Mouse (Mus musculus) gastrocnemius, postnatal 25 days (tissue): ENCODE data around the gene Ccdc88c. TPM values are rescaled to one million over a fixed set of nuclear protein-coding genes. Genes with fewer than 3 reads are reported as not detected.

ENCODE experiments used
- DNase-seq: peaks from one replicate; pipeline ENCODE4 v3.0.0; 2022
- total RNA-seq, 2 experiments: library from RNA; stranded (reverse); gene quantifications; 1 replicate in 1 of 2; 2 replicates in 1 of 2; pipeline ENCODE4 v1.2.3; 2021

Gene Ccdc88c
- total RNA-seq, 2 experiments from 2014 or later, result 25.1 to 32.3 TPM

DNA sequence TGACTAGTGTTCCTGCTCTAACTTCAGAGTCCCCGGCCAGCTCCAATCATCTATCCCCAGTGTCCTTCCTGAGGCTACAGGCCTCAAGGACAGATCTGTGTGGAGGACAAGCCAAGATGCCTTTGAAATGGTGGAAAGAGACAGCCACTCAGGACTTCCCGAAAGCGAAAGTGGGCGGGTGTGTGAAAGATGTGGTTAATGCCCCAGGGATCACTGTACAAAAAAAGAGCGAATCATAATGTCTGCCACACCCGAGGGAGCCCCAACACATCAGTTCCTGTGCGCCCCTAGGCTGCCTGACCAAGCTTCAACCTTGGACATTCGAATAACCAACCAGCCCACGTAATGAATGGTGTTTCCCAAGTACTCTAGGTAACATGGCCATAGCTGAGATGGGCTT is 100.6 kb downstream of the Ccdc88c start:
- DNase-seq, result no peak

DNA sequence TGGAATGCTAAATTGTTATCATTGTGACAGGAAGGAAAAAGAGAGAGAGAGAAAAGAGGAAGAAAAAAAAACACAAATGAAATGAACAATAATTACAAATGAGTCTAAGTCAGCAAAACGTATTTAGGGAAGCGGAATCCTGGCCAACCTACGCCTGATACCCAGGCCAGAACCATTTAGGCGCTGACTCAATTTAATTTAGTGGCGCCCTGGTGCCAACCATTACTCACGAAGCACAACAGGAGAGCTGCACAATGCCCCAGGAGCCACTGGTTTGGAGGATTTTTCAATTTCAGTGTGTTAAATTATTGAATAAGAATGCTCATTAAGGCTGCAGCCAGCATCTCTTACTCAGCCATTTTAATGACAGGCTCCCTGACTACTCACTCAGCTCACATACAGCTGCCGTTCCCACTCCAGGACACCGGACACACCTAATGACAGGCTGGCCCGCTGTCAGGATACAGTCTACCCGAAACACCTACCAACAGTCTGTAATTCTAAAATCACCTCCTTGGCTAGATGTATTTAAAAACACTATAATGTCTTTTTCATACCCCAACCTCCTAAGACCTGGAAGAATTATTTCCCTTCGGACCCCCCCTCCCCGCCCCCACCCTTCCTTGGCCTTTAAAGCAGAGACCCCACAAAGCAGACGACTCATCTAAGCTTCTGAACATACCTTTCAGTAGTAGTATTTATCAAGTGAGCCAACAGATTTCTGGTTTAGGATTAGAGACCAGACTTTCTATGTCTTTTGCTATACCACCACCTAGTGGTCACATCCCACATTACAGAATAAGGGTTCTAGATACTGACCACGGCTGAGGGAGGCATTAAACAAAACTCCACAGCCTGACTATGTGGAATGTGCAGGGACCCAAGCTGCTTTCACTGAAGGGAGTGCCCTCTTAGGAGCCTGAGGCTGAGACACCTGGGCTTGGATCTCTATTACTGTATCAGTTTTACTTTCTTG is 102.9 kb downstream of the Ccdc88c start:
- DNase-seq, result no peak

- no peak for DNase-seq
Observed at GRCm38 (mm10) chr12:100924646-100925339, 104.1 kb downstream of the Ccdc88c start.

- DNase-seq, result no peak
Observed at GRCm38 (mm10) chr12:100910731-100911130, 118.1 kb downstream of the Ccdc88c start.

GRCm38 (mm10) chr12:100909765-100910164 is 119.1 kb downstream of the Ccdc88c start:
- no peak for DNase-seq

GRCm38 (mm10) chr12:100908298-100909034 is 120.4 kb downstream of the Ccdc88c start:
- DNase-seq, result no peak

DNA sequence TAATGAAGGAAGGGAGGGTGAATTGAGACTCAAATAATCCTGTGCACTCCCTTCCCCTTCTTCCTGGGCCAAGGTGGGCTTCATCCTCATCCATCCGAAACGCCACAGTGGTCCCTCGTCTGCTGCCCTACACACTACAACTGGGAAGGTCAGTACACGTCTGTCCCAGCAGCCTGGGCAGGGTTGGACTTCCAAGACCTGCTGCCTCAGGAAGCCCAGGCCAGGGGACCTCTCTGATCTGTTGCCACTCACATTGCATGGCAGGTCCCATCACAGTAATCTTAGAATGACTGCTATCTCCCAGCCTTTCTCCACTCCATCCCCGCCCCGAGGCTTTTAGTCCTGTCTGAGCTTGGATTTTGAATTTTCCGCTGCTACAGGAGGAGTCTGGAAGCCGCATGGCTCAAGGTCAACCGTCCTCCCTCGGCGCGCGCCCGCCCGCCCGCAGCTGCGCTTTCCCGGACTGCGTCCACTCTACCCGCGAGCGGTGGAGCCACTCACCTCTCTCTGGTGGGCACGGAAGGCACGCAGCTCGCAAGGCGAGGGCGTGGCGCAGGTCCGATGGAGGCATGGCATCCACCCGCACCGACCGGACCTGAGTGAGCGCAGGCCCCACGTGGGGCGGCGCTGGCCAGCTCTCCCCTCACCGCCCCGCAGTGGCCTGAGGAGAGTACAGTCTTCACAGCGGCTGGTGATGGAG is 121.1 kb downstream of the Ccdc88c start, which contains the start of gene Gpr68:
Gene Gpr68 (minus strand): TSS at position 601 of the 700 bp plus-strand sequence.
- DNase-seq, result no peak

- no peak for DNase-seq
Observed at GRCm38 (mm10) chr12:100906861-100907260, 122.0 kb downstream of the Ccdc88c start.

DNA sequence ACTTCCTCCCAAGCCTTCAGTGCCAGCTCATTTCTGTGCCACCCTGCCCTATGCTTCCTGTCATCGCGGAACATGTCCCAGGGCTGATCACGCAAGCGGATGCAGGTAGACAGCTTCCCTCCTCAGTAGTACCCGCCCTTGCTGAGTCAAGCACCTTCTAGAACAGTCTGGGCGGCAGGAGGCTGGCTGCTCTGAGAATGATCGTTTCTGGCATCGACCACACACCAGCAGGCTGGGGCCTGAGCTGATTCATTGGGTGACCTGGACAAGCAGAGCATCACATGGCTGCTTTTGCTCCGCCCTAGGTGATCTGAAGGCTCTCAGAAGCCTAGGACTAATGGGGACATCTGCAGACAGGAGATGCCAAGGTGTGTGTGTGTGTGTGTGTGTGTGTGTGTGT is 125.1 kb downstream of the Ccdc88c start:
- no peak for DNase-seq

DNA sequence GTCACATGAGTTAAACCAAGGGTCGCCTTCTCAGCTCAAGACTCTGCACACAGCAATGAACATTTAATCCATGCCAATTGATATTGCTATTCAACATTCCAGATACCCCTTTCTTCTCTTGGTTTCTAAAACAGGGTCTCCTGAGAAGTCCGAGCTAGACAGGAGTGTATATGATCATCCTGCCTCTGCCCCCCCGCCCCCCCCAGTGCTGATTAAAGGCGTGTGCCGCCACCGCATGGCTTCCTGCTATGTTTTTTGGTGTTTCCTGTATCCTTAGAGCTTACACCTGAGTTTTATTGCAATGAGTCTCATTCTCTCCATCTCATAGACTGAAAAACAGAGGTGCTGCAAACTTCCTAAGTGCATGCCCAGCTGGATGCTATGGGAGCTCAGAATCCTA is 127.5 kb downstream of the Ccdc88c start:
- no peak for DNase-seq

- DNase-seq, result no peak
Observed at GRCm38 (mm10) chr12:100900901-100901300, 128.0 kb downstream of the Ccdc88c start.

DNA sequence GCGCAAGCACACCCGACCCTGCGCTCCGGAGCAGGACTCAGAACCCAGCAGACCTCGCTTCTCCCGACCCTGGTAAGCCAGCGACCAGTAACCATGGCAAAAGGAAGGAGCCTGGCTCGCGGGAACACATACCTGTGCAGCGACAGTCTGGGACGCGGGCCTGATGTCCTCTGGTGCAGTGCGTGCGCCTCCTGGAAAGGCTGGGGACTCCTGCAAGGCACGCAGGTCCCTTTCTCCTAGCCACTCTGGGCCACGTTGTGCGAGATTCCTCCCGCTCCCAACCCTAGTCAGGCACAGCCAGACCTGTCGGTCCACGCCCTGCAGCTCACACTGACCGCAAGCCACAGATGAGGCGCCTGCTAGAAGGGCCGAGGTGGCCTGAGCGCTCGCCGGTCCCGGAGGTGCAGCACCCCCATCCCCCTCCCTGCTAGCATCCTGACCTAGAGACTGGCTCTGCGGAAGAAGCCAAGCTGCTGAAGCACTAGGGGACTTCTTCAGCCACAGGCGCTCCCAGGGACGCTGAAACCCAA is 129.7 kb downstream of the Ccdc88c start:
- DNase-seq, result no peak

DNA sequence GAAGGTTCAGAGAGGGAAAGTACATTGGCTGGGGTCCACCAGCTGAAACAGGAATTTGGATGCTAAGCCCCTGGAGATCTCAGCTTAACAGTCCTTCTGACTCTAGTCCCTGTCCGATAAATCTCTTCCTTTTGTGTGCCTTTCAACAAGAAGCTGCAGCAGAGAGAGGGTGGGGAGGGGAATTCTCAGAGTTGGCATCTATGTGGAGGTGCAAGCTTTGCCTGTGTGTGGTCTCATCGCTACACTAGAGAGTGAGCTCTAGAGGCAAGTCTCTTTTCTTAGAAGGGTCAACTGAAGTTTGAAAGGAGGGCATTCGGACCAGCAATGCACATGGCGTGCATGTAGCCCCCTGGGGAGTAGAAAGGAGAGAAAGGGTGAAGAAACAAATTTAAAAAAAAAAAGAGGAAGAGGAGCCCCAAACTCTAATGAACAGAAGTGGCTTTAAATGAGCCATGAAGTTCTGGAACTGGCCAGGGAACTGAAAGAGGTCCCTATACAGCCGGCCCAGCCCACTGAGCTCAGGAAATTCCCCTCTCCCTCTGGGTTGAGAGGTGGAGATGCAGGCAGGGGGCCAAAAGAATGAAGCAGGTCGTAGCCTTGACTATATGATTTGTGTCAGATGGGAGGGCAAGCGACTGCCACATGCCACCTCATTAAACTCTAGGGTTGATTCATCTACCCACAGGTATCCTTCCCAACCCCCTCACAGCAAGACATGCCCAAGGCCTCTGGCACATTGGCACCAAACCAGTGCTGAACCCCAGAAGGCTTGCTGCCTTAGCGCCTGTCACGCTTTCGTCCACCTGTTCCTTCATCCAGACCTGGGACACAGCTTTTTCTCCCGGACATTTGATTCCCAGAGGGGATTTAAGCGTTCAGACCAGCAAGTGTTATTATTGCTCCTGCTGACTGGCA is 130.9 kb downstream of the Ccdc88c start:
- DNase-seq, result no peak

DNA sequence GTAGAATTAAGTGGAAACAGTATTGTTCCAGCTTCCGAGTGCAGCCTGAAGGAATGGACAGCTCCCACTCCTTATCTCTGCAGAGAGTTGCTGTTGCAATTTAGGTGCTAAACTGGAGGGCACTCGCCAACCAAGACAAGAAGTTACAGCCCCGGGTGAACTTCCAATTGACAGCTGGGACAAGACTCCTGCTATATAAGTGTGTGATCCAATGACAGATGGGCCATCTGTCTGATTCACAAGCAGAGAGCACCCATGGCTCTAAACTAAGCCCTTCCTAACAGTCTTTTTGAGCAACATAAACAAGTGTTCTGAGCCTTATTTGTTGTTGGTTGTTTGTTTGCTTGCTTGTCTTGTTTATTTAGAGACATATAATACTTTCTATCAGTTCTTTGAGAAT is 132.2 kb downstream of the Ccdc88c start:
- DNase-seq, result no peak

GRCm38 (mm10) chr12:100895504-100895903 is 133.4 kb downstream of the Ccdc88c start:
- no peak for DNase-seq

DNA sequence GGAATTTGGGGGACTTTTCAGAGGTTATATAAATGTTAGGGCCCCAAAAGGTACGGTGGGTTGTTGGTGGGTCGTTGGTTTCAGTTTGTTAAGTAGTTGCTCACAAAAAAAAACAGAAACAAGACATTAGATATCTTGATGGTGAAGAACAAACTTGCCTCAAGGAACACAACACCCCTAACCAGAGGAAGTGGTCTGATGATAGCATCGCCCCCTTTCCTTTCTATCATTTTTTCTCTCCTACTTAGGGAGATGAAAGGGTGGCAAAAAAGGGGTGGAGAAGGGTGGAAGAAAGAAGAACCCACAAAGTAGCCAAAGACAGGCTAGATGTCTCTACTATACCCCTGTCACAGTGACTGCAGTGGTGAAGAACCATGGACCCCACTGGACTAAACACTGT is 138.3 kb downstream of the Ccdc88c start:
- DNase-seq, result no peak

DNA sequence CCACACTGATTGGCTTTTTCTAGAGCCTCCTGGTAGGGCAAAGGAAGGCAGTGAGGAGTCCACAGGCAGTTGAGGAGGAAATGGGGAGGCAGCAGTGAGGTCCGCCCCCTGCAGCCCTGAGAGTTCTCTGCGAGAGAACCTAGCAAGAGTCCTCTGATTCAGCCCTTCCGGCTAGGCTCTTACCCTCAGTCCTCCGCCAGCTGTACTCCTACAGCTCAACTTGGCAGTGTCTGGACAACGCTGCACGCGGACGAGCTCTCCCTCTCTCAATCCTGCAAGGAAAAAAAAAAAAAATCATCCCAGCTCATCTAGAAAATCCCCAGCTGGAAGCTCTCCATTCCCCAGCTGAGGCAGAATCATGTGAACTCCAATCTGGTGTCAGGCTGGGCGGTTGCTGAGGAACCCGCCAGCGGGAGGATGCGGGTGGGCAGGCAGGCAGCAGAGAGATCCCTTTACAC is 141.0 kb downstream of the Ccdc88c start:
- DNase-seq, result peak; percentile 30

DNA sequence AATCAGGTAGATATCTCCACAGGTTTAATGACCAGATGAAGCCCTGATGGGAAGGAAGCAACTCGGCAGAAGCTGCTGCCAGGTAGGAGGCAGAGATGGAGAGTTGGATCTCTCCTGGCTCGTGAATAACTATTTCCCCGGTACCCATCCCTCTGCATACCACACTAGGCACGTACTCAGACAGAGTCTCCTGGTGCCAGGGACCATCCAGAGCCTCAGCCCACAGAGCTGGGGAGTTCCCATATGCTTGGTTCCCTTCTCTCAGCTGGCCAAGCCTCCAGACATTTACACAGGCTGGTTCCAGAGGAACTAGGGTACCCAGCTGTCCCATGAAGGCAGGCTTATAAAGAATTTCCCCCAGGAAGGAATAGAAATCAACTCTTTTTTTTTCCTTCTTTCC is 142.0 kb downstream of the Ccdc88c start:
- DNase-seq, result no peak

DNA sequence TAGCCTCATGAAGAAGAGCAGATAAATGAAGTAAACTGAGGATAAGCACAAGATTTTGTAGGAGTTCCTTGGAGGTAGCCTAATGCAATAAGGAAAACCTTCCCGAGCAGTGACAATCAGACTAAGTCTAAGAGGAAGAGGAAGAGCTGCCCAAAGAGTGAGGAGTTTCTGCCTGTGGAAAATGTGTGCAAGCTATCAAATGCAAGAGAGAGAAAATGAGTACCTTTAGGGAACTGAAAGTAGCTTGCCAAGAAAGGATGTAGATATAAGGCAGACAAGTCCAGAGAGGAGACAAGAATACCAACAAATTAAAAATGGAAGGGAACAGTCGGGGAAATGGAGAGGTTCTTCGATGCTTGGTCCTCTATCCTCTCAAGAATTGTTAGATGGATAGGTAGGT is 143.3 kb downstream of the Ccdc88c start:
- no peak for DNase-seq

DNA sequence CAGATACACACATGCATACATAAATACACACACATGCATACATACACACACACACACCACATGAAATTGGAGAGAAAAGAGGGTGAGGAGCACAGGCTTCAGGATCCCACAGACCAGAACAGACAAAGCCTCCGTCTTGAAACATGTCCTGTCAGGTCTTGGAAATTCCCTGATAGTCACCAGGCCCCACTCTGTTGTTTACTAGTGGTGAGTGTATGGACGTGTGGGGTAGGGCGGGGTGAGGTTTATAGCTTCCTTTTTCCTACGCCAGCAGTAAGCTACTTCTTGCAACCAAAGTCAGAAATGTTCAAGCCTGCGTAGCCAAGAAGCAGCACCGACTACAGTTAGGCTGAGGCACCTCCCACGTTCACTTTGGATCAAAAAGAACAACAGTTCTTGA is 145.7 kb downstream of the Ccdc88c start:
- no peak for DNase-seq
